Mouse (Mus musculus) hindbrain, embryonic 14.5 days (tissue): ENCODE results near the gene Srr. TPM values are rescaled to one million over a fixed set of nuclear protein-coding genes. Genes with fewer than 3 reads are reported as not detected.

Source experiments
- ATAC-seq: fragments of 200-750 bp; cut with Nextera tagmentation; 2 replicates; pipeline ENCODE4 v1.8.0; 2017; ENCODE audit warnings: moderate number of reproducible peaks, mild to moderate bottlenecking, moderate TSS enrichment, moderate library complexity; ENCODE audit not compliant: low FRiP score
- DNase-seq: peaks from one replicate; pipeline ENCODE4 v3.0.0-alpha.2; 2015; ENCODE audit warnings: low spot score
- H3K27ac ChIP-seq: fragments of 300-500 bp; sonication (generic); 2 replicates; pipeline ENCODE4 v1.5.1; 2014; ENCODE audit warnings: mild to moderate bottlenecking, moderate library complexity
- H3K27me3 ChIP-seq: fragments of 300-500 bp; sonication (generic); 2 replicates; pipeline ENCODE4 v1.6.1; 2014; ENCODE audit warnings: mild to moderate bottlenecking, low read length, mixed read lengths; ENCODE audit not compliant: control insufficient read depth, insufficient read depth
- H3K36me3 ChIP-seq: fragments of 300-500 bp; sonication (generic); replicated peaks from 2 replicates; pipeline ENCODE4 v1.6.1; 2014; ENCODE audit not compliant: control insufficient read depth, insufficient read depth
- H3K4me1 ChIP-seq: fragments of 300-500 bp; sonication (generic); replicated peaks from 2 replicates; pipeline ENCODE4 v1.6.1; 2014; ENCODE audit warnings: antibody characterized with exemption, low read length, mixed read lengths; ENCODE audit not compliant: control insufficient read depth, insufficient read depth
- H3K4me2 ChIP-seq: fragments of 300-500 bp; sonication (generic); replicated peaks from 2 replicates; pipeline ENCODE4 v1.6.1; 2014; ENCODE audit warnings: mild to moderate bottlenecking, moderate library complexity
- H3K4me3 ChIP-seq: fragments of 300-500 bp; sonication (generic); replicated peaks from 2 replicates; pipeline ENCODE4 v1.5.1; 2014; ENCODE audit warnings: mild to moderate bottlenecking, low read length
- H3K9ac ChIP-seq: fragments of 300-500 bp; sonication (generic); 2 replicates; pipeline ENCODE4 v1.6.1; 2014
- H3K9me3 ChIP-seq: fragments of 300-500 bp; sonication (generic); 2 replicates; pipeline ENCODE4 v1.6.1; 2016; ENCODE audit warnings: low read length; ENCODE audit not compliant: control insufficient read depth
- WGBS: fragments of 180-500 bp; shearing (Covaris S2); extraction: QIAGEN DNeasy Blood & Tissue Kit; methylation state at CpG from one replicate; pipeline ENCODE4 v1.1.7; 2014; 5-methylcytosine and 5-hydroxymethylcytosine counted together
- polyA plus RNA-seq: library from polyadenylated mRNA; unstranded; fragments of >200 nt; fragmentation: Nextera tagmentation; extraction: Ambion mirVana; gene quantifications from 2 replicates; pipeline ENCODE4 v1.2.1, GENCODE M21; 2014

Srr gene
- polyA plus RNA-seq, 1 experiment from 2014 or later = 43.2 TPM

- ATAC-seq (peak; percentile 59), DNase-seq (peak; percentile 53)
- Histone ChIP-seq H3K27me3 (no peaks in the 10 kb centered on the region), H3K4me3 (peak overlapping the region; percentile 95), H3K9me3 (no peaks in the 10 kb centered on the region), H3K27ac (peak overlapping the region; percentile 93), H3K9ac (peak overlapping the region; percentile 91), H3K36me3 (peaks cover 23% of the 10 kb centered on the region), H3K4me1 (peaks cover 15% of the 10 kb centered on the region; the same call in 1 of the 2 replicates), H3K4me2 (peak overlapping the region; percentile 88)
- WGBS = under 1% methylated on average over 51 of the region's 55 CpGs
Observed at GRCm38 (mm10) chr11:74895980-74896900, 29.5 kb downstream of the Srr start.

- no peaks in the 10 kb centered on the region for H3K9me3 ChIP-seq
- 0 out of 2 replicates have a peak, but pooled peaks cover 7% of the 10 kb centered on the region for H3K36me3 ChIP-seq
- no peaks in the 10 kb centered on the region for H3K27me3 ChIP-seq
- H3K4me2 ChIP-seq = no peak overlapping the region
- peaks cover 15% of the 10 kb centered on the region; the same call in 1 of the 2 replicates for H3K4me1 ChIP-seq
- 82% methylated on average over 4 of the region's 4 CpGs for WGBS
- ATAC-seq (no peak), DNase-seq (no peak)
- no peak overlapping the region for H3K4me3 ChIP-seq
- H3K9ac ChIP-seq = no peak overlapping the region
- no peak overlapping the region for H3K27ac ChIP-seq
Observed at GRCm38 (mm10) chr11:74894619-74895018, 31.1 kb downstream of the Srr start.

GRCm38 (mm10) chr11:74883098-74883497 is 42.6 kb downstream of the Srr start:
- WGBS = 87% methylated on average over 10 of the region's 10 CpGs
- Histone ChIP-seq H3K4me1 (0 out of 2 replicates have a peak, but pooled peaks cover 4% of the 10 kb centered on the region), H3K4me3 (no peak overlapping the region), H3K9me3 (no peaks in the 10 kb centered on the region), H3K27ac (no peak overlapping the region), H3K36me3 (peaks cover 6% of the 10 kb centered on the region), H3K9ac (no peak overlapping the region), H3K4me2 (no peak overlapping the region), H3K27me3 (no peaks in the 10 kb centered on the region)
- DNase-seq = no peak
- ATAC-seq = no peak

GRCm38 (mm10) chr11:74881979-74882378 is 43.8 kb downstream of the Srr start:
- WGBS = 51% methylated on average over 14 of the region's 14 CpGs
- Histone ChIP-seq H3K9ac (peak overlapping the region; percentile 34), H3K4me2 (no peak overlapping the region), H3K4me3 (no peak overlapping the region), H3K36me3 (peaks cover 6% of the 10 kb centered on the region), H3K27ac (peak overlapping the region; percentile 4; the same call in 1 of the 2 replicates), H3K9me3 (no peaks in the 10 kb centered on the region), H3K4me1 (peaks cover 7% of the 10 kb centered on the region; the same call in 1 of the 2 replicates), H3K27me3 (no peaks in the 10 kb centered on the region)
- no peak for ATAC-seq
- no peak for DNase-seq

GRCm38 (mm10) chr11:74880999-74881398 is 44.7 kb downstream of the Srr start:
- no peaks in the 10 kb centered on the region for H3K9me3 ChIP-seq
- no peak overlapping the region for H3K9ac ChIP-seq
- H3K36me3 ChIP-seq = peaks cover 6% of the 10 kb centered on the region
- no peaks in the 10 kb centered on the region for H3K27me3 ChIP-seq
- H3K4me3 ChIP-seq = no peak overlapping the region
- ATAC-seq = no peak
- no peak for DNase-seq
- H3K4me2 ChIP-seq = no peak overlapping the region
- peaks cover 16% of the 10 kb centered on the region for H3K4me1 ChIP-seq
- WGBS = 85% methylated on average over 9 of the region's 9 CpGs
- H3K27ac ChIP-seq = no peak overlapping the region

GRCm38 (mm10) chr11:74876801-74877200 is 48.9 kb downstream of the Srr start:
- no peaks in the 10 kb centered on the region for H3K9me3 ChIP-seq
- DNase-seq (peak; percentile 77), ATAC-seq (peak; percentile 89)
- no peaks in the 10 kb centered on the region for H3K27me3 ChIP-seq
- H3K27ac ChIP-seq = peak overlapping the region; percentile 53
- peak overlapping the region; percentile 41 for H3K4me2 ChIP-seq
- no peak overlapping the region for H3K4me3 ChIP-seq
- peaks cover 17% of the 10 kb centered on the region for H3K4me1 ChIP-seq
- H3K9ac ChIP-seq = peak overlapping the region; percentile 1; the same call in 1 of the 2 replicates
- WGBS = 1% methylated on average over 9 of the region's 9 CpGs
- H3K36me3 ChIP-seq = no peaks in the 10 kb centered on the region; the same call in 1 of the 2 replicates

- H3K9ac ChIP-seq = no peak overlapping the region
- ATAC-seq (no peak), DNase-seq (no peak)
- no peaks in the 10 kb centered on the region for H3K27me3 ChIP-seq
- no peaks in the 10 kb centered on the region for H3K9me3 ChIP-seq
- H3K27ac ChIP-seq = no peak overlapping the region
- no peak overlapping the region for H3K4me3 ChIP-seq
- no peak overlapping the region for H3K4me2 ChIP-seq
- peaks cover 37% of the 10 kb centered on the region for H3K4me1 ChIP-seq
- no peaks in the 10 kb centered on the region for H3K36me3 ChIP-seq
- 71% methylated on average over 3 of the region's 3 CpGs for WGBS
Observed at GRCm38 (mm10) chr11:74874630-74875029, 51.1 kb downstream of the Srr start.

- H3K27me3 ChIP-seq = no peaks in the 10 kb centered on the region
- 0 out of 2 replicates have a peak, but pooled peaks have one; percentile 7 for ATAC-seq
- H3K9ac ChIP-seq = peak overlapping the region; percentile 42
- peak overlapping the region; percentile 76 for H3K27ac ChIP-seq
- H3K36me3 ChIP-seq = peaks cover 25% of the 10 kb centered on the region
- no peak overlapping the region for H3K4me3 ChIP-seq
- H3K4me1 ChIP-seq = peaks cover 30% of the 10 kb centered on the region
- 0 out of 2 replicates have a peak overlapping the region, but pooled peaks have one; percentile 4 for H3K4me2 ChIP-seq
- no peaks in the 10 kb centered on the region for H3K9me3 ChIP-seq
- peak; percentile 38 for DNase-seq
- WGBS = 18% methylated on average over 12 of the region's 12 CpGs
Observed at GRCm38 (mm10) chr11:74870991-74871622, 54.6 kb downstream of the Srr start.

- H3K4me2 ChIP-seq = 0 out of 2 replicates have a peak overlapping the region, but pooled peaks have one; percentile 4
- H3K27me3 ChIP-seq = no peaks in the 10 kb centered on the region
- 84% methylated on average over 4 of the region's 4 CpGs for WGBS
- H3K9me3 ChIP-seq = no peaks in the 10 kb centered on the region
- no peak overlapping the region for H3K4me3 ChIP-seq
- ATAC-seq (no peak), DNase-seq (no peak)
- no peak overlapping the region for H3K9ac ChIP-seq
- peaks cover 28% of the 10 kb centered on the region for H3K36me3 ChIP-seq
- peak overlapping the region; percentile 76 for H3K27ac ChIP-seq
- peaks cover 28% of the 10 kb centered on the region for H3K4me1 ChIP-seq
Observed at GRCm38 (mm10) chr11:74870544-74870943, 55.2 kb downstream of the Srr start.
